Mouse (Mus musculus): Measurements from ENCODE around the gene Qrich2. TPM values are rescaled to one million over a fixed set of nuclear protein-coding genes. Genes with fewer than 3 reads are reported as not detected.
"Not testable (repeated sequence)": the region's sequence is repeated elsewhere in the genome, so short reads cannot be mapped to it uniquely, and the experiment has no call there.

Gene Qrich2
- polyA plus RNA-seq, 1 experiment: 0.06 TPM

- TF ChIP-seq CTCF (IDR thresholded peaks at IDR 0.05; ENCODE audit: extremely low read depth, insufficient read depth, low read length) (no peak), POLR2A (IDR thresholded peaks at IDR 0.05; ENCODE audit: extremely low read depth, insufficient read depth, low read length) (no peak)
- H3K4me1 ChIP-seq (ENCODE audit: control insufficient read depth, insufficient read depth, low read length): no peaks in the 10 kb centered on the region
- H3K27ac ChIP-seq (ENCODE audit: insufficient read depth, low read length): no peak overlapping the region
- no peak overlapping the region for H3K4me3 ChIP-seq (ENCODE audit: insufficient read depth, low read length)
These were observed 38.5 kb upstream of the Qrich2 start for GRCm38 (mm10) chr11:116504516-116504915.

- Histone ChIP-seq H3K4me1 (ENCODE audit: control insufficient read depth, insufficient read depth, low read length) (no peaks in the 10 kb centered on the region), H3K4me3 (ENCODE audit: insufficient read depth, low read length) (no peak overlapping the region), H3K27ac (ENCODE audit: insufficient read depth, low read length) (no peak overlapping the region)
- TF ChIP-seq CTCF (IDR thresholded peaks at IDR 0.05; ENCODE audit: extremely low read depth, insufficient read depth, low read length) (peak; percentile 76), POLR2A (IDR thresholded peaks at IDR 0.05; ENCODE audit: extremely low read depth, insufficient read depth, low read length) (no peak)
These were observed 35.1 kb upstream of the Qrich2 start for GRCm38 (mm10) chr11:116501005-116501746.

GRCm38 (mm10) chr11:116499018-116499417 is 33.0 kb upstream of the Qrich2 start:
- H3K4me3 ChIP-seq (ENCODE audit: insufficient read depth, low read length): no peak overlapping the region
- no peak overlapping the region for H3K27ac ChIP-seq (ENCODE audit: insufficient read depth, low read length)
- TF ChIP-seq CTCF (IDR thresholded peaks at IDR 0.05; ENCODE audit: extremely low read depth, insufficient read depth, low read length): no peak
- no peaks in the 10 kb centered on the region; the same call in 1 of the 2 replicates for H3K4me1 ChIP-seq (ENCODE audit: control insufficient read depth, insufficient read depth, low read length)

GRCm38 (mm10) chr11:116498596-116498995 is 32.6 kb upstream of the Qrich2 start:
- Histone ChIP-seq H3K4me1 (ENCODE audit: control insufficient read depth, insufficient read depth, low read length) (no peaks in the 10 kb centered on the region; the same call in 1 of the 2 replicates), H3K4me3 (ENCODE audit: insufficient read depth, low read length) (no peak overlapping the region), H3K27ac (ENCODE audit: insufficient read depth, low read length) (no peak overlapping the region)
- TF ChIP-seq POLR2A (IDR thresholded peaks at IDR 0.05; ENCODE audit: extremely low read depth, insufficient read depth, low read length): no peak
- no peak for TF ChIP-seq CTCF (IDR thresholded peaks at IDR 0.05; ENCODE audit: extremely low read depth, insufficient read depth, low read length)

GRCm38 (mm10) chr11:116497313-116497712 is 31.3 kb upstream of the Qrich2 start:
- no peak for TF ChIP-seq POLR2A (IDR thresholded peaks at IDR 0.05; ENCODE audit: extremely low read depth, insufficient read depth, low read length)
- TF ChIP-seq CTCF (IDR thresholded peaks at IDR 0.05; ENCODE audit: extremely low read depth, insufficient read depth, low read length): no peak
- H3K4me3 ChIP-seq (ENCODE audit: insufficient read depth, low read length): no peak overlapping the region
- no peaks in the 10 kb centered on the region; the same call in 1 of the 2 replicates for H3K4me1 ChIP-seq (ENCODE audit: control insufficient read depth, insufficient read depth, low read length)
- H3K27ac ChIP-seq (ENCODE audit: insufficient read depth, low read length): no peak overlapping the region

GRCm38 (mm10) chr11:116494474-116495174 is 28.6 kb upstream of the Qrich2 start:
- no peak for TF ChIP-seq CTCF (IDR thresholded peaks at IDR 0.05; ENCODE audit: extremely low read depth, insufficient read depth, low read length)
- TF ChIP-seq POLR2A (IDR thresholded peaks at IDR 0.05; ENCODE audit: extremely low read depth, insufficient read depth, low read length): no peak
- Histone ChIP-seq H3K4me3 (ENCODE audit: insufficient read depth, low read length) (no peak overlapping the region), H3K27ac (ENCODE audit: insufficient read depth, low read length) (no peak overlapping the region), H3K4me1 (ENCODE audit: control insufficient read depth, insufficient read depth, low read length) (no peaks in the 10 kb centered on the region; the same call in 1 of the 2 replicates)

- Histone ChIP-seq H3K27ac (ENCODE audit: insufficient read depth, low read length) (no peak within 1 kb of the TSS), H3K4me1 (ENCODE audit: control insufficient read depth, insufficient read depth, low read length) (peaks cover 2% of the 10 kb centered on the region; the same call in 1 of the 2 replicates)
These were observed 27.8 kb upstream of the Qrich2 start, which contains the start of gene Prpsap1 for GRCm38 (mm10) chr11:116493795-116494252. Gene Prpsap1, minus strand, starts transcription at chr11:116494202.

GRCm38 (mm10) chr11:116493191-116493590 is 27.1 kb upstream of the Qrich2 start:
- TF ChIP-seq CTCF (IDR thresholded peaks at IDR 0.05; ENCODE audit: extremely low read depth, insufficient read depth, low read length): no peak
- TF ChIP-seq POLR2A (IDR thresholded peaks at IDR 0.05; ENCODE audit: extremely low read depth, insufficient read depth, low read length): no peak

More at GRCm38 (mm10) chr11:116493795-116494252, 27.8 kb upstream of the Qrich2 start, which contains the start of gene Prpsap1:
- no peak for TF ChIP-seq POLR2A (IDR thresholded peaks at IDR 0.05; ENCODE audit: extremely low read depth, insufficient read depth, low read length)
- peak; percentile 59 for TF ChIP-seq CTCF (IDR thresholded peaks at IDR 0.05; ENCODE audit: extremely low read depth, insufficient read depth, low read length)
- H3K4me3 ChIP-seq (ENCODE audit: insufficient read depth, low read length): no peak within 1 kb of the TSS

GRCm38 (mm10) chr11:116492507-116492906 is 26.5 kb upstream of the Qrich2 start:
- H3K4me1 ChIP-seq (ENCODE audit: control insufficient read depth, insufficient read depth, low read length); H3K27ac ChIP-seq (ENCODE audit: insufficient read depth, low read length); H3K4me3 ChIP-seq (ENCODE audit: insufficient read depth, low read length): not testable (repeated sequence)

More at GRCm38 (mm10) chr11:116493191-116493590, 27.1 kb upstream of the Qrich2 start:
- H3K4me1 ChIP-seq (ENCODE audit: control insufficient read depth, insufficient read depth, low read length): peaks cover 2% of the 10 kb centered on the region; the same call in 1 of the 2 replicates
- H3K4me3 ChIP-seq (ENCODE audit: insufficient read depth, low read length): no peak overlapping the region
- H3K27ac ChIP-seq (ENCODE audit: insufficient read depth, low read length): no peak overlapping the region

All from cortical plate, adult 2 months (tissue).